Mouse (Mus musculus) C2C12 (cell line): Measurements from ENCODE around the gene Dmgdh.

Experiments used
- MAX ChIP-seq: IDR thresholded peaks from one replicate; pipeline ENCODE4 v1.6.1; 2011; ENCODE audit warnings: mild to moderate bottlenecking, control low read depth
- MYOG ChIP-seq: IDR thresholded peaks from one replicate; pipeline ENCODE4 v1.6.1; 2011; ENCODE audit not compliant: control insufficient read depth, insufficient read length; ENCODE audit errors: extremely low read depth

DNA sequence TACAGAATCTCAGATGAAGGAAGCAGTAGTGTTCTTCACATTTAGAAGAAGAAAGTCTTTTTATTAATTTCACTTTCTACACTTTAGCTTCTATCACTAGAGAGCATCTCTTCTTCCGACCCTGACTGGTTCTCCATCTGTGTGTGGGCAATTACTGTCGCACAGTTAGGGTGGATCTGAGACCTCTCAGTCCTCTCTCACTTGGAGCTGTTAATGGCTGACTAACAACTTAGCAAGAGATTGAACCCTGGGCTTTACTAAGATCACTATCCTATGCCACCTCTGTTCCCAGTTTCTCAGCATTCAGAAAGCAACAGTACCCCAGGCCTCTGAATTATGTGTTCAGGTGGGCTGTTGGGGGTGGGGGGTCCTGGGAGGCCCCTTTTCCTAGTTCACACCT lies 937 bp upstream of the Dmgdh start:
- TF ChIP-seq MAX (no peak), MYOG (no peak)
